Mouse (Mus musculus): ENCODE measurements around the gene Inha. TPM values are rescaled to one million over a fixed set of nuclear protein-coding genes. Genes with fewer than 3 reads are reported as not detected.

Gene Inha
- total RNA-seq, 2 experiments from 2014 or later = not detected

DNA sequence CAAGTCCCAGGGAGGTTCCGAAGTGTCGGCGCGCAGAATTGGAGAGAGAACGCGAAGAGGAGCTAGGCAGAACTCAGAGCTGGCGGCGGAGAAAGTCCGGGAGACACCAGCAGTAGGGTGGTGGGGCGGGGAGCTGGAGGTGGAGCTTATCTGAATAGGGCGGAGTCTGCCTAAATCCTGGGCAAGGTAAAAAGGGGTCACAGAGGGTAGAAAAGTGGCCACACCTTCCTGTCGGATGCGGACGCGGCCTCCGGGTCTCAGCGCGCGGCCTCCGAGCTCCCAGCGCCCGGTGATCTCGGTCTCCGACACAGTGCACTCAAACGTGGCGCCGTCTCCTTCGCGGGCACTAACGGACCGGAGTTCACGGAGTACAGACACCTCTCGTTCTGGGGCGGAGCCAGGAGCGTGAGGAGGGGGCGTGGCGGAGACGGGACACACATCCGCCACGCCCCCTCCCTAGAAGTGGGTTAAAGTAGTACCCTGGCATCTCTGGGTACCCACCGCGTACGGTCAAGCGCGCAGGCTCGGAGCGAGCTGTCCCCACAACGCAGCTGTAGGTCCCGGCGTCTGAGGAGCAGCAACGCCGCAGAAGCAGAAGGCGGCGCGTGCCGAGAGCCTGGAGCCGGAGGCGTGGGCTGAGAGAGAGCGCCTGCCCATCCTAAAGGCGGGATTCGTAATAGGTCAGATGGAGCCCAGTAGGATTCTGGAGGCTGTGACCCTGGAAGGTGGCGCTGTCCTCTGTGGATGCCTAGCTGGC lies 19.3 kb upstream of the Inha start:
- no peak for ATAC-seq (replicated peaks; ENCODE audit: low FRiP score, poor library complexity, severe bottlenecking)

DNA sequence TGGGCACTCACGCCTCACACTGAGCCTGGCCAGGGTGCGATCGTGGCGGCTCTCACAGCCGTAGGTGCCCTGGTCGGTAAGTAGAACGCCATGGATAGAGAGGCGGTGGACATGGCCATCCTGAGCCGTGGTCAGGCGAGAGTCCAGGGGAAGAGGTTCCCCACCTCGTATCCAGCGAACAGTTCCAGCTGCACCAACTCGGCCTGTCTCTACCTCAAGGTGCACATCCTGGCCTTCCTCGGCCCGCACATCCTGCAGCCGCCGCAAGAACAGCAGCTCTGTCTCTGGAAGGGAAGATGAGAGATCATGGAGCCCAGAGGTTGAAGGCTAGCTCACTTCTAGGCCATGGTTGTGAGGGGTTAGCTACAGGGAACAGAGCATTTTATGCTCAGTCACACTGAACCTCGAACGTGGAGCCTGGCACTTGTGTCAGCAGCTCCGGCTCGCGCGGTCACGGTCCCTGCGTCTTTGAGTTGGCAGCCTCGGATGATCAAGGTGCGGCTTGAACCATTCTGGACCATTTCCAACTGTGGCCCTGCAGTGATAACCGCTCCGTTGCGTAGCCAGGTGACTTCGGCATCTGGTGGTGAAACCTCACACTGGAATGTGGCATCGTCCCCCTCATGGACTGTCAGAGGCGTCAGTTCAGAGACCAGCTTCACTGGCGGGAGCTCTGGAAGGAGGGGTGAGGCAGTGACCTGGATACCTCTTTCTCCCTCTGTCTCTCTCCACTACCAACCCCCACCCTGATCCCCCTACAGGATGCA lies 15.9 kb upstream of the Inha start:
- ATAC-seq (replicated peaks; ENCODE audit: low FRiP score, poor library complexity, severe bottlenecking) = no peak

DNA sequence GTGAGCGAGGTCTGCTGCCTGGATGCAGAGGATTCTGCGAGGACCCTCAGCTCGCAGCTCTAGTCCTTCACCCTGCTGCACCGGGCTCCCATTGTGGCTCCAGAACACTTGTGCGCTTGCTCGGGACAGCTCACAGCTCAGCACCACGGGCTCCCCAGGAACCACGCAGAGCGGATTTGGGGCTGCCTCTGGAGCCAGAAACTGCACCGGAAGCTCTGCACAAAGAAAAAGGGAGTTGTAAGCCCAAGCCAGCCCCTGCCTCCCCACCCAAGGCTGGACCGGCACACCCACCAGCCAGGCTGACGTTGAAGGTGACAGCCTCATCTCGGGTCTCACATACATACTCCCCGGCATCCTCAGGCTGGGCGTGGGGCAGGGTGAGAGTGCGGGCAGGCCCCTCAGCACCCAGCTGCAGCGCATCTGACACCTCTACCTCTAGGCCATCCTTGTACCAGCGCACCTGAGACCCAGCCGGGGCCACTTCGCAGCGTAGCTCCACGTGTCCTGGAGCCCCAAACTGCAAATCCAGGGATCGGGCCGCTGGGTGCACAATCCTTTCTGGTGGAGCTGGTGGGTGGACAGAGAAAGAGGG lies 14.2 kb upstream of the Inha start:
- ATAC-seq (replicated peaks; ENCODE audit: low FRiP score, poor library complexity, severe bottlenecking) = no peak

DNA sequence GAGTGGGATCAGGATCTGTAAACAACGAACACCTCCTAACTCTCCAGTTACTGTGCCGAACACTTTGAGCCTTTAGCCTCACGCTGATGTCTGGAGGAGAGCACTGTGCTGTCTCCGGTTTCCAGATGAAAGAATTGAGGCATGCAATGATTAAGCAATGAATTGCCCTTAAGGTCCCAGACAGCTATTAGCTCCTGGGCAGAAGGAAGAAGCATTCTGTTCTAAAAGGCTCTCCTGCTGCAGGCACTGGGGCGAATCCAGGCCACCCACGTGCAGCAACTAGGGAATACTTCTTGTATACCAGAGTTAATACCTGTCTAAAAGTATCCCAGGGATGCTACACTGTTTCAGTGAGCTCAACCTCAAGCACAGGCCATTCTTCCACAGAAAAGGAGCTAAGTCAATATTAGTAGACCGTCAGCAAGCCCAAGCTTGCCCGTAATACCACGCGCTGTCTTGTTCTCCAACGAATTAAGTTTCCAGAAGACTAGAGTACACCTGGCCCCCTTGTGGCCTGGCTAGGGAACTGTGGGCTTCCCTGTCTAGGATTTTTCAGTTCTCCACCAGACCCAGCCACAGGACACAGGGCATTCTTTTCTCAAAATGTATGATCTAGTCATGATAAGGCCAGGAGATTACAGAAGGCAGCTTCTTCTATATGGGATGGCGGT lies 11.9 kb upstream of the Inha start:
- ATAC-seq (replicated peaks; ENCODE audit: low FRiP score, poor library complexity, severe bottlenecking) = no peak

DNA sequence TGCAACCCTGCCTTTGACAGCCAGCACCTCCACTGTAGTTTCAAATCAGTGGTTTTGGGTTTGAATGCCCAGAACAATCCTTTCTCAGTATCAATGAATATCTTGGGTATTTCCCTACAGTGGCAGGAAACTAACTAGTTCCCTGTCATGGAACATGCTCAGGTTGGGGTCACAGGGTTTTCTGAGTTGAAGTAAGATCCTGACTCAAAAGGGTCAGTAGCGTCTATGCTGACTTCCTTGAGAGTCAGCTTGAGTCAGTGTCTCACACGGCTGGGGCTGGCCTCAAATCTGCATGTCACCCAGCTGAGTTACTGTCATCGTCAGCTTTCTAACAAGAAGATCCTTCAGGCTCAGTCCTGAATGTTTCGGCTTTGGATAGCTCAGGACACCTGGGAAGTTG lies 8.0 kb upstream of the Inha start:
- no peak for ATAC-seq (replicated peaks; ENCODE audit: low FRiP score, poor library complexity, severe bottlenecking)

DNA sequence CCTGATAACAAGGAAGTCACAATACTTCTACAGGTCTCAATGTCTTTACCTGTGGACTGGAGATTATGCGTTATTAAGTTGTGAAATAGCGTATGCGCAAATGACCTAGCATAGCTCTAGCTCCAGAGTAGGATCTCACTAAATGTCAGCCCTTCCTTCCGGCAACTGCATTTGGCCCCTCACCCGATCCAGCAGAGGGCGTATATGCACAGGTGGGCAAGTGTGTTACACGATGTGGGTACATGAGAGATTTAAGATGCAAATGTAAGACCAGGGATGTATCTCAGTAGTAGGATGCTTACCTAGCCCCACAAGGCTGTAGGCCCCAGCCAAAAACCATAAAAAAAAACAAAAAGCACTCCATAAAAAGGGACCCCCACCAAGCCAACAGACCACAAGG lies 7.4 kb upstream of the Inha start:
- no peak for ATAC-seq (replicated peaks; ENCODE audit: low FRiP score, poor library complexity, severe bottlenecking)

DNA sequence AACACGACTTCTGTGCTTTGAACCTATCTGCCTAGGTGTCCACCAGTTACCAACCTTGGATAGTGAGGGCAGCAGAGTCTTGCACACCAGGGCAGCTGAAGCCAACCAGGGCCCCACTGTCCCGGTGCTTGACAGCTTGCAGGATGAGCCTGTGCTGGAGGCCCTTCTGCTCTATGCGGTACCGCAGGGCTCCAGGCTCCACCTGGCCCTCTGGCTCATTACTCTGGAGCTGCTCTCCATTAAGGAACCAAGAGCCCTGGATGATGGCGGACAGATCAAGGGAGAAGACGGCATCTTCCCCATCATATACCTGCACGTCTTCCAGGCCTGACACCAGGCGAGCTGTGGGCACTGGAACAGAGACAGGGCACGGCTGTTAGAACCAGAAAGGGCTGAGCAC lies 5.0 kb upstream of the Inha start:
- no peak for ATAC-seq (replicated peaks; ENCODE audit: low FRiP score, poor library complexity, severe bottlenecking)

DNA sequence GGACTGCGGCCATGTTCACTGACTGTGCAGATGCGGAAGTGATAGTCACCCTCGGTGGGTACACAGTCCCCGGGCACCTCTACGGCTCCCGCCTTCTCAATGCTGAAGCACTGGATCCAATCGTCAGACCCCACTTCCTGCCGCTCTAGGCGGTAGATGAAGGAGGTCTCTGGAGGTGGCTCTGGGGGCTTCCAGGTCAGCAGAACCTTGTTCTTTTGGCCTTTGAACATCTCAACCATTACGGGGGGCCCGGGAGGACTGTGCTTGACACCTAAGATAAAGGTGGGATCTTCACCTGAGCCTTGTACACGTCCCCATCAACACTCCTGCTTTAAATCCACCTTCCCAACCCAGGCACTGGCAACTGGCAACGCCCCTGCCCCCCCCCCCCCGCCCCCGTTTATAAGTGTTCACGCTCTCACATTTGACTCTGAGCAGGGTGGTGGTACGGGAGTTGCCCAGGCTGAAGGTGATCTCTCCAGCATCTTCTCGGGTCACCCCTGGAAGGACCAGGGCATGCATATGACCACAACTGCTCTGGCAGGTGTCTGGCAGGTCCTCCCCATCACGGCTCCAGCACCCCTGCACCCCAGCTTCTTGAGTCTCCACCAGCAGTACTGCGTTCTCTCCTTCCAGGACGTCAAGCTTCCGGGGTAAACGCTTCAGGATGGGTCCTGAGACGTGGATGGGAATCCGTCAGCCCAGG lies 3.8 kb upstream of the Inha start:
- ATAC-seq (replicated peaks; ENCODE audit: low FRiP score, poor library complexity, severe bottlenecking) = no peak

DNA sequence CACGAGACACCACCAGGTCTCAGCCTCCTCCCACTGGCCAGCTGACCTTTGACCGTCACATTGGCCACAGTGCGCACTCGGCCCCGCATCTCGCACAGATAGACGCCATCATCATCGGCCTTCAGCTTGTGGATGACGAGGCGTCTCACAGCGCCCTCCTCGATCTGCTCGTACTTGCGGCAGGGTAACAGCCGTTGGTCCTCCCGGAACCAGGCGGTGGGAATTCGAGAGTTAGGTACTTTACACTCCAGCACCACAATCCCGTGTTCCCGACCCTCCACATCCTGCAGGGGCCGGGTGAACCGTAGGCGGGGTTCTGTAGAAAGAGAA lies 3.3 kb upstream of the Inha start:
- no peak for ATAC-seq (replicated peaks; ENCODE audit: low FRiP score, poor library complexity, severe bottlenecking)

DNA sequence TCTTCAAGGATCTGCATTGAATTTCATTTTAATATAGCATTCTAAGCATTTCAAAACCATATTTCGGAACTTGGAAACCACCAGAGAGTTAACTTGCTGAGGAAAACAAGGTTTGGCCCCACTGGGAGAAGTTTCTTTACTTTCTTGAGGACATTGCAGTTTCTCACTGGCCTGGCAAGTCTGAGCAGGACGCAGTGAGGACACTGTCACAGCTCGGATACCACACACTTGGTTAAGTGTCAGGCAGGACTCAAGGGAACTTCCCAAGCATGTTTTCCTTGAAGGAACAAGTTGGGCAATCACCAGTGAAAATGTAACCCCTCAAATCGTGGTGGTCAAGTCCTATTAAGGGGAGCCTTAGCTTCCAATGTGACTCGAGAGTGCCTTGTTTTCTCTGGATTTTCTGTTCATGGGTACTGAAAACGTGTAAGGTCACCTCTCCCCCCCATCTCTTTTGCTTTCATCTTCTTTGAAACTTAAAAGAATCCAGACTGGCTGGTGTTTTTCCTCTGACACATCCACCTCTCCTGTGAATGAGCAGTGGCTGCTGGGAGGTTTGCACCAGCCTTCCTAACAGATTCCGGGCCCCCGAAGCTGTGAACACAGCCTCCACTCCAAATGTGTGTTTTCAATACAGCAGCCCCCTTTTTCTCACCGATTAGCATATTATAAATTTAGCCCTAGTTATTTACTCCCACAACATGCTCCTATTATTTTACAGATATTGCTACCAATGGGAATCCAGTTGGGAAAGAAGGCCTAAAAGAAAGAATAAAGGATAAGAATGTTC lies 2.4 kb upstream of the Inha start:
- no peak for ATAC-seq (replicated peaks; ENCODE audit: low FRiP score, poor library complexity, severe bottlenecking)

DNA sequence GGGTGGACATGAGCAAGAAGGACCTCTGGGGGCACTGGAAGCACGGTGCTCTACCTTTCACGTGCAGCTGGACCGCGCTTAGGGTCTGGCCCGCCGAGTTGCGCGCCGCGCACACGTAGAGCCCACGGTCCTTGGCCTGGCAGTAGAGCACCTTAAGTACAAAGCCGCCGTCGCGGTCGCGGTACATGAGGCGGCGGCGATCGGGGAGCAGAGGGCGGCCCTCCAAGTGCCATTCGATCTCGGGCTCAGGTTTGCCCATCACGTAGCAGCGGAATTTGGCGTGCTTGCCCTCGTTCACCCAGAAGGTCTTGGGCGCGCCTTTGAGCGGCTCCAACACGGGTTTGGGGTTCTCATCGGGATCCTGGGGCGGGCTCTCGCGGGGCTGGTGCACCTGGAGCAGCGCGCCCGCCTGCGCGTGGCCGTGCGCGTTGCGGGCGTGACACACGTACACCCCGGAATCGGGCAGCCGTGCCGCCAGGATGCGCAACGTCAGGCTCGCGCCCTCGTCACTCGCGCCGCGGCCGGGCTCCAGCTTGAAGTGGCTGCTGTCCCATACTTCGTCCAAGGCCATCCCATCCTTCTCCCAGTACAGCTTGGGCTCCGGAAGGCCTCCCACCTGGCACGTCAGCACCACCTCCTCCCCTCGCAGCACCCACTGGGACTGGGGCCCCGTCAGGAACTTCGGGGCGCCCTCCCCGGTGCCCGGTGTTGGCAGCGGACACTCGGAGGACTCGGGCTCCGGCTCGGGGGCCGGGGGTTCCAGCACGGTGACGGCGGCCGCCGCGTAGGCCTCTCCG lies 1.5 kb upstream of the Inha start:
- no peak for ATAC-seq (replicated peaks; ENCODE audit: low FRiP score, poor library complexity, severe bottlenecking)

DNA sequence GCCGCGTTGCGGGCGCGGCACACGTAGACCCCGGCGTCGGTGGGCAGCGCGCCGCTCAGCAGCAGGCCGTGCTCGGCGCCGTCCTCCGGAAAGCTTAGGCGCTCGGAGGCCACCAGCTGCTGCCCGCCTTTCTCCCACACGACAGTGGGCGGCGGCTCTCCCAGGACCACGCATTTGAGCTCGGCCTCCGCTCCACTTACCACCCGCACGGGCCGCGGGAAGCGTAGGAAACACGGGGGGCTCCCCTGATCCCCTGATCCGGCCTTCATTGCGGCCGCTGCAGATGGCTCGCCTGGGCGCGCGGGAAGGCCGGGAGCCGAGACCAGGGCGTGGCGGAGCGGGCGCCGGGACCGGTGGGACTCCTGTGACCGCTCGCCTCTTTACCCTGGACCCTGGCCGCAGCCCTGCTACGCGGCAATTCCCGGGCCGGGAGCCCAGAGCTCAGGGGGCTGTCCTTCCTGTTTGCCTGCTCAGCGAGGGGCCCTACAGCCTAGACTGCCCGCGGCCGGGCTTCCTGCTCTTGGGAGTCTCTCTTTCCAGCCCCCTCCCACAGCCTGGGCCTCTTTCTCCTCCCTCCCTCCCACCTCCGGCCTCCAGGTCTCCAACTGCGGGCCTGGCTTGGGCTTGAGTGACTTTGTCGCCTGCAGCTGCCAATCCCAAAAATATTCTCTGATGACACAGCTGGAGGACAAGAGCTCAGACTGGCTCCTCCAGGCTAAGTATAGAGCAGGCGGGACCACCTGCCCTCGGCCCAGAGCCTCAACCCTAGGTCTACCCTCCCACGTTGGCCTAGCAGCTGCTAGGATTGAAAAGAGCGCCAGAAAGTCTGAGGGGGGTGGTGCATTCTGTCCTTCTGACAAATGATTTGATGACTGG lies 683 bp upstream of the Inha start, which contains the start of gene Obsl1:
TSS of gene Obsl1 (minus strand) at position 497 of the 876 bp plus-strand sequence.
- no peak for ATAC-seq (replicated peaks; ENCODE audit: low FRiP score, poor library complexity, severe bottlenecking)

DNA sequence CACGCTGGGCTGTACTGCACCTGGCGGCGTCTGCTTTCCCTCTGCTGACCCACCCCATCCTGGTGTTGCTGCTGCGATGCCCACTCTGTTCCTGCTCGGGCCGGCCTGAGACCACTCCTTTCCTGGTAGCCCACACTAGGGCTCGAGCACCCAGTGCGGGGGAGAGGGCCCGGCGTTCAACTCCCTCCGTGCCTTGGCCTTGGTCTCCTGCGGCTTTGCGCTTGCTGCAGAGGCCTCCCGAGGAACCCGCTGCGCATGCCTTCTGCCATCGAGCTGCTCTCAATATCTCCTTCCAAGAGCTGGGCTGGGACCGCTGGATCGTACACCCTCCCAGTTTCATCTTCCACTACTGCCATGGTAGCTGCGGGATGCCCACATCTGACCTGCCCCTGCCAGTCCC lies 2.7 kb downstream of the Inha start:
- ATAC-seq (replicated peaks; ENCODE audit: low FRiP score, poor library complexity, severe bottlenecking) = no peak

DNA sequence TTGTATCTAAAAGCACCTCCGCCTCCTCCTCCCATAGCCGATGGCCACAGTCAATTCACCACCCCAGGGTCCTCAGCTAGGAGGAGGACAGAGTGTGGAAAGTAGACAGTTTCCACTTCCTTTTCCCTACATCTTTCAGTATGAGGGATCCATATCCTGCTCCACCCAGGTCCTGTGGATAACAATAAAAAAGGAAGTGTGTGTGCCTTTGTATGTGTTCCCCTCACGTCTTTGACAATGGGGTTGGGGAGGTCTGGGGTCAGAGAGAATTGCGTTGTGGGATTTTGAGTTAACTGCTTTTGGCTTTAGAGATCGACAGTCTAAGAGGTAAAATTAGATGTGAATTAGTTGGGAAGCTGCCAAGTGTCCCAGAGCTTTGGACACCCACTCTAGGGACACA lies 3.3 kb downstream of the Inha start:
- no peak for ATAC-seq (replicated peaks; ENCODE audit: low FRiP score, poor library complexity, severe bottlenecking)

DNA sequence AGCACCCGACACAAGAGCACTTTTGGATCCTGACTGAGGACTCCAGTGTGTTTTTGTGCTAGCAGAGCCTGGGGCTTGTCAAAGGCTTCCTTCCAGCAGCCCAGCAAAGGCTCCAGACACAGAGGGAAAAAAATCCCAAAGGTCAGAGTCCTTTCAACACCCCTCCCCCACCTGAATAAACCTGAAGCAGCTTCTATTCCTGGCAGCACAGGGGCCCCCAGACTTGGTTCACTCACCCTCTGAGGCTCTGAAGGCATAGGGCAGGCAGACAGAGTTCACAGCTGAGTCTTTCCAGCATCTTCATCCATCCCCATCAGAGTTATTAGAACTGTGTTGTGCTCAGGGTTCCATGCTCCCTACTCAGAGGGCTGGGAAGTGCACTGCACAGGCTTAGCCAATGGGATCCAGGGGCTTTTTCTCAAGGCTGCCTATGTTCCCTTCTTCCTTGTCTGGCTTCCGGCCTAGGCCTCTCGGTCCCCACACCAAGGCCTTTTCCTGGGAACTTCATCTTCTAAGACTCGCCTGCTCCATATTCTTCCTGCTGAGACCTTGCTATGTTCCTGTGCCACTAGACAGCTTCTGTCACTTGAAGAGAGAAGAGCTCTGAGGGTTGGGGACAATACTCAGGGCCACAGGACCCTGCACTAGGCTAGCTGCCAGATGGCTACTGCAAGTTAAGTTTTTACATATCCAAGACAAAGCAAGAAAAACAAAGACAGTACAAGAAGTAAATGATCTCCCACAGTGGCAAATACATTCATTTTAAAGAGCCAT lies 4.7 kb downstream of the Inha start:
- no peak for ATAC-seq (replicated peaks; ENCODE audit: low FRiP score, poor library complexity, severe bottlenecking)

DNA sequence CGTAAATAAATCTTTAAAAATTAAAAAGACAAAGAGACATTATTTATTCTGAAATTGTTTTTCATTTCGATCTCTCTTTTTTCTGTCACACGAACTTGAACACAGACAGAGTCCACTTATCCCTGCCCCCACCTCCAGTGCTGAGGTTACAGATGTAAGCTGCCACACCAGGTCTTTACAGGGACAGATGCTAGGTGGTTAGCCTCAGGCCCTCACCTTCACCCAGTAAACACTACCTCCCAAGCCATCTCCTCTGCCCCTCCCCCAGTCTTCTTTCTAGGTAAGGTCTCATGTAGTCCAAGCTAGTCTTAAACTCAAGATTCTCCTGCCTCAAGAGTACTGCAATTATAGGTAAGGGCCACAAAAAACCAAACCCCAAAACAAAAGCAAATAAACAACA lies 5.7 kb downstream of the Inha start:
- ATAC-seq (replicated peaks; ENCODE audit: low FRiP score, poor library complexity, severe bottlenecking) = no peak

Data from erythroid progenitor cell, adult 5-6 weeks (primary cell).